Mouse (Mus musculus) urinary bladder, postnatal 14 days (tissue): Measurements from ENCODE around the gene Fhl3.
"Not testable (repeated sequence)": the region's sequence is repeated elsewhere in the genome, so short reads cannot be mapped to it uniquely, and the experiment has no call there.

Experiments used
- DNase-seq: peaks from one replicate; pipeline ENCODE4 v3.0.0; 2021; ENCODE audit warnings: low spot score

Gene Fhl3

GRCm38 (mm10) chr4:124708518-124709477 is 8.3 kb downstream of the Fhl3 start:
- DNase-seq, result peak; percentile 92

- peak; percentile 48 for DNase-seq
Measured at GRCm38 (mm10) chr4:124709961-124710446, 9.5 kb downstream of the Fhl3 start.

- DNase-seq, result peak; percentile 40
Measured at GRCm38 (mm10) chr4:124710776-124711291, 10.3 kb downstream of the Fhl3 start.

GRCm38 (mm10) chr4:124712618-124713017 is 12.1 kb downstream of the Fhl3 start:
- no peak for DNase-seq

GRCm38 (mm10) chr4:124713850-124714249 is 13.3 kb downstream of the Fhl3 start:
- not testable (repeated sequence) for DNase-seq

- peak; percentile 93 for DNase-seq
Measured at GRCm38 (mm10) chr4:124714545-124715481, 14.3 kb downstream of the Fhl3 start, which contains the start of gene Sf3a3. Sf3a3 (plus strand) TSS chr4:124714776.

GRCm38 (mm10) chr4:124719101-124719500 is 18.6 kb downstream of the Fhl3 start:
- DNase-seq, result no peak

GRCm38 (mm10) chr4:124726121-124726520 is 25.6 kb downstream of the Fhl3 start:
- no peak for DNase-seq

GRCm38 (mm10) chr4:124736952-124737351 is 36.5 kb downstream of the Fhl3 start:
- DNase-seq, result no peak

- no peak for DNase-seq
Measured at GRCm38 (mm10) chr4:124737486-124737885, 37.0 kb downstream of the Fhl3 start.

- DNase-seq, result no peak
Measured at GRCm38 (mm10) chr4:124738013-124738412, 37.5 kb downstream of the Fhl3 start.

- DNase-seq, result no peak
Measured at GRCm38 (mm10) chr4:124738783-124739182, 38.3 kb downstream of the Fhl3 start.

GRCm38 (mm10) chr4:124741376-124742343 is 41.2 kb downstream of the Fhl3 start, which contains the start of gene Inpp5b:
Inpp5b (plus strand) TSS chr4:124741850.
- DNase-seq, result peak; percentile 82

- no peak for DNase-seq
Measured at GRCm38 (mm10) chr4:124742839-124743238, 42.3 kb downstream of the Fhl3 start.

GRCm38 (mm10) chr4:124746577-124746976 is 46.1 kb downstream of the Fhl3 start:
- DNase-seq, result no peak

- no peak for DNase-seq
Measured at GRCm38 (mm10) chr4:124747851-124748250, 47.4 kb downstream of the Fhl3 start.

- peak; percentile 98 for DNase-seq
Measured at GRCm38 (mm10) chr4:124751300-124752250, 51.1 kb downstream of the Fhl3 start.

- DNase-seq, result no peak
Measured at GRCm38 (mm10) chr4:124752281-124753199, 52.0 kb downstream of the Fhl3 start.
